Mouse (Mus musculus): Measurements from ENCODE around the gene Add2. TPM values are rescaled to one million over a fixed set of nuclear protein-coding genes. Genes with fewer than 3 reads are reported as not detected.

The Add2 gene
- polyA plus RNA-seq, 2 experiments: 54.9 to 73.5 TPM

DNA sequence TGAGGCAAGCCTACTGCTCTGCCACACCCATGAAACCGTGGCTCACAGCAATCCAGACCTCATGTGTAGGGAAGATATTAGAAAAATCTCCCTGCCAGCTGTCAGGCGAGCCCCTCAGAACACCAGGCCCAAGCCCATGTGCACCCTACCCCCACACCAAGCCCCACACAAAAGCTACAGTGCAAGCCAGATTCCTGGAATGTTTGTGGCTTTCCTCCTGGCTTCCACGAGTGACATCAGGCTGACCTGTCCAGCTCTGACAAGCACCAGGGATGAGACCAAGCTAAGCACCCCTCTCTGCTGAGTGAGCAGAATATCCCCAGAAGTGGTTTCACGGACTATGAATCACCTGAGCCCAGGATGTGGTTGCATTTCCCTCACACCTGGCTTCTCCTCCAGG, 120.5 kb downstream of the Add2 start:
- Histone ChIP-seq H3K4me1 (replicated peaks; ENCODE audit: control insufficient read depth in 2 of 2, insufficient read depth in 2 of 2, low read length in 1 of 2) (no peaks in the 10 kb centered on the region), H3K4me3 (ENCODE audit: insufficient read depth in 1 of 2, low read depth in 2 of 2, low read length in 2 of 2) (no peak overlapping the region), H3K4me2 (ENCODE audit: low read depth) (no peak overlapping the region), H3K27me3 (ENCODE audit: control insufficient read depth, insufficient read depth, low read length) (no peaks in the 10 kb centered on the region), H3K27ac (no peak overlapping the region), H3K9me3 (ENCODE audit: control insufficient read depth, low read length) (no peaks in the 10 kb centered on the region), H3K9ac (replicated peaks) (no peak overlapping the region), H3K36me3 (replicated peaks; ENCODE audit: control insufficient read depth, insufficient read depth, low read depth) (no peaks in the 10 kb centered on the region)
- ATAC-seq (ENCODE audit: insufficient read depth): no peak
- no peak for DNase-seq (ENCODE audit: low read depth in 3 of 3, low spot score in 3 of 3)
- 21% methylated on average over 4 of the region's 4 CpGs for WGBS (ENCODE audit: insufficient replicate concordance)
- TF ChIP-seq CTCF (IDR thresholded peaks at IDR 0.05; ENCODE audit: low read depth): no peak
- TF ChIP-seq EP300 (IDR thresholded peaks at IDR 0.05; ENCODE audit: low read depth): no peak

DNA sequence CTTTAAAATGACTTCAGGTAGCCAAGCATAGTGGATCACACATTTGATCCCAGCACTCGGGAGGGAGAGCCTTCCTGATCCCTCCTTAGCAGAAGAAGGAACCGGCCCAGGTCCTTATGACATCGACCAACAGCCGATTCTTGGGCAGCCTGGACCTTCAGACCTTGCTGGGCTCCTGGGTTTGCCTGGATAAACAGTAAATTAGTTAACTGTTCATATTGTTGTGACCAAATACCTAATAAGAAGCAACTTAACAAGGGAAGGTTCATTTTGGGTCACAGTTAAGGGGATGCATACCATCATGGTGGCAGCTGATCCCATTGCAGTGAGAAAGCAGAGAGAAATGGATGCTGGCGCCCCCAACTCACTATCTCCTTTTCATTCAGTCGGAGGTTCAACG, 124.2 kb downstream of the Add2 start:
- no peak overlapping the region for H3K4me3 ChIP-seq (ENCODE audit: insufficient read depth in 1 of 2, low read depth in 2 of 2, low read length in 2 of 2)
- H3K9ac ChIP-seq (replicated peaks): no peak overlapping the region
- no peaks in the 10 kb centered on the region for H3K9me3 ChIP-seq (ENCODE audit: control insufficient read depth, low read length)
- no peaks in the 10 kb centered on the region for H3K36me3 ChIP-seq (replicated peaks; ENCODE audit: control insufficient read depth, insufficient read depth, low read depth)
- DNase-seq (ENCODE audit: low read depth in 3 of 3, low spot score in 3 of 3) (no peak), ATAC-seq (ENCODE audit: insufficient read depth) (no peak)
- WGBS (ENCODE audit: insufficient replicate concordance): 71% methylated on average over 7 of the region's 7 CpGs
- H3K4me2 ChIP-seq (ENCODE audit: low read depth): no peak overlapping the region
- H3K4me1 ChIP-seq (replicated peaks; ENCODE audit: control insufficient read depth in 2 of 2, insufficient read depth in 2 of 2, low read length in 1 of 2): no peaks in the 10 kb centered on the region
- TF ChIP-seq CTCF (IDR thresholded peaks at IDR 0.05; ENCODE audit: low read depth) (no peak), EP300 (IDR thresholded peaks at IDR 0.05; ENCODE audit: low read depth) (no peak)
- H3K27me3 ChIP-seq (ENCODE audit: control insufficient read depth, insufficient read depth, low read length): no peaks in the 10 kb centered on the region
- H3K27ac ChIP-seq: no peak overlapping the region

GRCm38 (mm10) chr6:86153436-86153990, 125.0 kb downstream of the Add2 start:
- H3K4me2 ChIP-seq (ENCODE audit: low read depth): no peak overlapping the region
- H3K9ac ChIP-seq (replicated peaks): no peak overlapping the region
- H3K4me1 ChIP-seq (replicated peaks; ENCODE audit: control insufficient read depth in 2 of 2, insufficient read depth in 2 of 2, low read length in 1 of 2): no peaks in the 10 kb centered on the region
- no peak for DNase-seq (ENCODE audit: low read depth in 3 of 3, low spot score in 3 of 3)
- WGBS (ENCODE audit: insufficient replicate concordance): 55% methylated on average over 8 of the region's 8 CpGs
- no peaks in the 10 kb centered on the region for H3K27me3 ChIP-seq (ENCODE audit: control insufficient read depth, insufficient read depth, low read length)
- no peaks in the 10 kb centered on the region for H3K9me3 ChIP-seq (ENCODE audit: control insufficient read depth, low read length)
- H3K4me3 ChIP-seq (ENCODE audit: insufficient read depth in 1 of 2, low read depth in 2 of 2, low read length in 2 of 2): no peak overlapping the region
- TF ChIP-seq EP300 (IDR thresholded peaks at IDR 0.05; ENCODE audit: low read depth) (no peak), CTCF (IDR thresholded peaks at IDR 0.05; ENCODE audit: low read depth) (no peak)
- H3K36me3 ChIP-seq (replicated peaks; ENCODE audit: control insufficient read depth, insufficient read depth, low read depth): no peaks in the 10 kb centered on the region
- no peak for ATAC-seq (ENCODE audit: insufficient read depth)
- no peak overlapping the region for H3K27ac ChIP-seq

DNA sequence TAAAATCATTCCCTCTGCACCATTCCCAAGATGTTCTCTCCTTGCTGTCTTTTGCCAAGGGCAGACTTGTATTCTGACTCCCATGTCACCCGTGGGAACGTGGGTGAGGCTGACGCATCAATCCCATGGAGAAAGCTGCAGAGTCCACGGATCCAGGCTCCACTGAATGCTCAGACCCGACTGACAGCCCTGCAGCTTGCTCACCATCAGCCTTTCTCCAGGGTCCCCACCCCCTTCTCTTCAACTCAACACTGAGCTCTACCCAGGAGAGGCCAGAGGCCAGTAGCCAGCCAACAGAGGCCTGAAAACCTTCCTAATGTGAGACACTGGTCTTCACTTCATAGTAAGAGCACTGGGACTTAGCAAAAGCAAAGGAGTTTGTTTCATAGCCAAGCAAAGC, 125.5 kb downstream of the Add2 start:
- no peak for TF ChIP-seq EP300 (IDR thresholded peaks at IDR 0.05; ENCODE audit: low read depth)
- no peak for TF ChIP-seq CTCF (IDR thresholded peaks at IDR 0.05; ENCODE audit: low read depth)

GRCm38 (mm10) chr6:86154481-86154880, 126.0 kb downstream of the Add2 start:
- Histone ChIP-seq H3K27me3 (ENCODE audit: control insufficient read depth, insufficient read depth, low read length) (no peaks in the 10 kb centered on the region), H3K36me3 (replicated peaks; ENCODE audit: control insufficient read depth, insufficient read depth, low read depth) (no peaks in the 10 kb centered on the region), H3K27ac (no peak overlapping the region), H3K4me2 (ENCODE audit: low read depth) (no peak overlapping the region), H3K4me3 (ENCODE audit: insufficient read depth in 1 of 2, low read depth in 2 of 2, low read length in 2 of 2) (no peak overlapping the region), H3K9ac (replicated peaks) (no peak overlapping the region), H3K4me1 (replicated peaks; ENCODE audit: control insufficient read depth in 2 of 2, insufficient read depth in 2 of 2, low read length in 1 of 2) (no peaks in the 10 kb centered on the region), H3K9me3 (ENCODE audit: control insufficient read depth, low read length) (no peaks in the 10 kb centered on the region)
- no peak for TF ChIP-seq EP300 (IDR thresholded peaks at IDR 0.05; ENCODE audit: low read depth)
- TF ChIP-seq CTCF (IDR thresholded peaks at IDR 0.05; ENCODE audit: low read depth): no peak
- ATAC-seq (ENCODE audit: insufficient read depth): no peak
- 41% methylated on average over 2 of the region's 2 CpGs for WGBS (ENCODE audit: insufficient replicate concordance)
- DNase-seq (ENCODE audit: low read depth in 3 of 3, low spot score in 3 of 3): no peak

More for the DNA sequence above, 125.5 kb downstream of the Add2 start:
- ATAC-seq (ENCODE audit: insufficient read depth): no peak
- Histone ChIP-seq H3K4me1 (replicated peaks; ENCODE audit: control insufficient read depth in 2 of 2, insufficient read depth in 2 of 2, low read length in 1 of 2) (no peaks in the 10 kb centered on the region), H3K9me3 (ENCODE audit: control insufficient read depth, low read length) (no peaks in the 10 kb centered on the region), H3K4me3 (ENCODE audit: insufficient read depth in 1 of 2, low read depth in 2 of 2, low read length in 2 of 2) (no peak overlapping the region), H3K4me2 (ENCODE audit: low read depth) (no peak overlapping the region), H3K36me3 (replicated peaks; ENCODE audit: control insufficient read depth, insufficient read depth, low read depth) (no peaks in the 10 kb centered on the region), H3K27ac (no peak overlapping the region), H3K27me3 (ENCODE audit: control insufficient read depth, insufficient read depth, low read length) (no peaks in the 10 kb centered on the region), H3K9ac (replicated peaks) (no peak overlapping the region)
- DNase-seq (ENCODE audit: low read depth in 3 of 3, low spot score in 3 of 3): no peak
- WGBS (ENCODE audit: insufficient replicate concordance): 61% methylated on average over 5 of the region's 5 CpGs
